Mouse (Mus musculus) stomach, postnatal 0 days (tissue): ENCODE results near the gene G3bp2. TPM values are rescaled to one million over a fixed set of nuclear protein-coding genes. Genes with fewer than 3 reads are reported as not detected.

Experiments used
- ATAC-seq: fragments of 200-750 bp; cut with Nextera tagmentation; 2 replicates; pipeline ENCODE4 v1.8.0; 2017; ENCODE audit not compliant: low FRiP score, low TSS enrichment
- DNase-seq: peaks from one replicate; pipeline ENCODE4 v3.0.0-alpha.2; 2016; ENCODE audit warnings: low spot score
- H3K27ac ChIP-seq: fragments of 300-500 bp; sonication (generic); replicated peaks from 2 replicates; pipeline ENCODE4 v1.5.1; 2014; ENCODE audit warnings: mild to moderate bottlenecking, control low read depth
- H3K27me3 ChIP-seq: fragments of 300-500 bp; sonication (generic); 2 replicates; pipeline ENCODE4 v1.6.1; 2014; ENCODE audit warnings: low read length; ENCODE audit not compliant: control insufficient read depth, insufficient read depth
- H3K36me3 ChIP-seq: fragments of 300-500 bp; sonication (generic); 2 replicates; pipeline ENCODE4 v1.6.1; 2014; ENCODE audit warnings: low read length, mixed read lengths; ENCODE audit not compliant: control insufficient read depth, insufficient read depth
- H3K4me1 ChIP-seq: fragments of 300-500 bp; sonication (generic); replicated peaks from 2 replicates; pipeline ENCODE4 v1.6.1; 2014; ENCODE audit warnings: antibody characterized with exemption; ENCODE audit not compliant: control insufficient read depth, insufficient read depth
- H3K4me2 ChIP-seq: fragments of 300-500 bp; sonication (generic); replicated peaks from 2 replicates; pipeline ENCODE4 v1.6.1; 2014; ENCODE audit warnings: low read depth, mild to moderate bottlenecking, control low read depth, moderate library complexity
- H3K4me3 ChIP-seq: fragments of 300-500 bp; sonication (generic); 2 replicates; pipeline ENCODE4 v1.5.1; 2014; ENCODE audit warnings: low read depth, low read length, control low read depth
- H3K9ac ChIP-seq: fragments of 300-500 bp; sonication (generic); 2 replicates; pipeline ENCODE4 v1.6.1; 2014; ENCODE audit warnings: mild to moderate bottlenecking, low read length, control low read depth, mixed read lengths
- H3K9me3 ChIP-seq: fragments of 300-500 bp; sonication (generic); 2 replicates; pipeline ENCODE4 v1.6.1; 2016; ENCODE audit warnings: low read length; ENCODE audit not compliant: control insufficient read depth
- CTCF ChIP-seq: IDR thresholded peaks from 2 replicates; pipeline ENCODE4 v1.5.1; 2016; ENCODE audit warnings: antibody characterized with exemption, low read depth, mild to moderate bottlenecking, moderate library complexity
- EP300 ChIP-seq: optimal IDR thresholded peaks from 2 replicates; pipeline ENCODE3; 2016; ENCODE audit warnings: antibody characterized with exemption
- WGBS: fragments of 180-500 bp; shearing (Covaris S2); extraction: QIAGEN DNeasy Blood & Tissue Kit; methylation state at CpG from one replicate; pipeline ENCODE4 v1.1.7; 2014; 5-methylcytosine and 5-hydroxymethylcytosine counted together
- polyA plus RNA-seq: library from polyadenylated mRNA; unstranded; fragments of >200 nt; fragmentation: Nextera tagmentation; extraction: Ambion mirVana; gene quantifications from 2 replicates; pipeline ENCODE4 v1.2.1, GENCODE M21; 2015

The G3bp2 gene
- polyA plus RNA-seq, 1 experiment from 2014 or later: 111 TPM

DNA sequence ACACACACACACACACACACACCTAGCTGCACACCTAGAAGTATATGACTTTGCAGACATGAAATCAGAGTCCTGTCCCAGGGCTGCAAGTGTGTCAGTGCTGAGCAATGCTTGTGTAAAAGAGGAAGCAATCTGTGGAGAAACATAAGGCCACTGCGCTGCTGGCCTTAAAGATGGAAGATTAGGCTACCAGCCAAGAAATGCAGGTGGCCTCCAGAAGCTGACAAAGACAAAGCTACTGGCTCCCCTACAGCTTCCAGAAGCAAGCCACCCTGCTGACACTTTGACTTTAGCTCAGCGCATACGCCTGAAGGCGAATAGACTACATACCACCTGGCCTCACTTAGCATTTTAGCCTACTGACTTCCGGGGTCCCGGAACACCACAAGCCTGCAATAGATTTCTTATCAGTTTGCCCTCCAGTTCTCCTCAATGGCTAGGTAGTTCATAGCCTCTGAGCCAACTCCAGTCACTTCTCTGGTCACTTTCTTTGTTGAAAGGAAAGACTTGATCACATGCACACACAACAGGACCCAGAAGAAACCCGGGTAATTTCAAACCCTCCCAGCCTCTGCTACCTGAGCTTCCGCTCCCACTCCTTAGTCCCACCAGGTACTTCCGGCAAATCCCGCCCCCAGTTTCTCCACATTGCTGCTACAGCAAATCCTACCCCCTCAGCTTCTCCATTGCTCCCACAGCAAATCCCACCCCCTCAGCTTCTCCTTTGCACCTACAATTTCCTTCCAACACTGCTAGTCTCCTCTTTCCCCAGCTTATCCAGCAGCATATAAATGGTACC, 23.0 kb upstream of the G3bp2 start:
- no peak for ATAC-seq
- no peaks in the 10 kb centered on the region for H3K9me3 ChIP-seq
- no peak for DNase-seq
- no peaks in the 10 kb centered on the region for H3K27me3 ChIP-seq
- H3K4me3 ChIP-seq: no peak overlapping the region
- no peak overlapping the region for H3K9ac ChIP-seq
- H3K4me2 ChIP-seq: no peak overlapping the region
- WGBS: 41% methylated on average over 10 of the region's 10 CpGs
- no peak overlapping the region for H3K27ac ChIP-seq
- no peaks in the 10 kb centered on the region for H3K4me1 ChIP-seq
- H3K36me3 ChIP-seq: no peaks in the 10 kb centered on the region
- no peak for TF ChIP-seq CTCF
- no peak for TF ChIP-seq EP300

DNA sequence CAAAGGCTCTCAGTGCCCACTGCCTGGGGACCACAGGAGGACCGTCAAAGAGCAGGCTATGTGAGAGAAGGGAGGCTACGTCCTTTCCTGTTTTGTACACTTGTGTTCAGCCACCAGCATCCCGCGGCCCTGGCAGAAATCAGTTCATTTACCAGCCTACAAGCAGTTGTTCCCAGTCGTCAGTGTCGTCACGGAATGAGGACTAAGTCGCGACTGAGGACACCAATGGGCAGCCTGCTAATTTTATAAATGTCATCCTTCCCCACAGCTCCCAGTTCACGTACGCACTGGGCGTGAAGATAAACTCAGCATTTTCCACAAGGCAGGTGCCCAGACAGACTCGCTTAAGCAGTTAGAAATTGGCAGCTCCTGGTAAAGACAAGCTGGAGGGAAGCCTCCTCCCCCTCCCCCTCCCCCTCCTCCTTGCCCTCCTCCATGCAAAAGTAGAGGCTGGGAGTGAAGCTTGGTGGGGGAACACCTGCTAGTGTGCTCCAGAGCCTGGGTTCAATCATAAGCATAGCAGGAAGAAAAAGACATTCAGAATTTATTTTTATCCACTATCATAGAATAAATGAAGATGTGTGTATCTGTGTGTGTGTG, 20.4 kb upstream of the G3bp2 start:
- no peak overlapping the region for H3K4me2 ChIP-seq
- H3K27me3 ChIP-seq: no peaks in the 10 kb centered on the region
- DNase-seq (no peak), ATAC-seq (no peak)
- 71% methylated on average over 13 of the region's 13 CpGs for WGBS
- H3K27ac ChIP-seq: no peak overlapping the region
- H3K4me3 ChIP-seq: no peak overlapping the region
- no peak overlapping the region for H3K9ac ChIP-seq
- H3K9me3 ChIP-seq: no peaks in the 10 kb centered on the region
- TF ChIP-seq CTCF (no peak), EP300 (no peak)
- no peaks in the 10 kb centered on the region for H3K36me3 ChIP-seq
- no peaks in the 10 kb centered on the region for H3K4me1 ChIP-seq

DNA sequence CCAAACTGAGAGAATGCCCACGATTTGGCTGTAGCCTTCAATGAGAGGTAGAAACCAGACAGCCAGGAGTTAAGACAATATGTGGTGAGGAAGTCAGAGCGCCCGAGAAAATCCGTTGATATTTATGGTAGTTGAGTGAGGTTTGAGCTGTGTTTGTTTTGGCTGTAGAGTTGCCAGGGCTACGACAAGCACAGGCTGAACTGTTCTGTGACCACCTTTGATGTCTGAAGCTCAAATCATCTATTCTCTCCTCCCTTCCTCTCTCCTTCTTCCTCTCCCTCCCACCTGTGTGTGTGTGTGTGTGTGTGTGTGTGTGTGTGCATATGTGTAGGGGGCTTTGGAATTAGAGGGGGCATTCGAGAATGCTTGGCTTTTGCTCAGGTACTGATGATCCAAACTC, 19.5 kb upstream of the G3bp2 start:
- Histone ChIP-seq H3K27ac (no peak overlapping the region; the same call in 1 of the 2 replicates), H3K27me3 (no peaks in the 10 kb centered on the region), H3K9ac (no peak overlapping the region), H3K4me3 (no peak overlapping the region), H3K4me1 (no peaks in the 10 kb centered on the region), H3K36me3 (no peaks in the 10 kb centered on the region), H3K4me2 (no peak overlapping the region), H3K9me3 (no peaks in the 10 kb centered on the region)
- ATAC-seq: no peak; the same call in 1 of the 2 replicates
- TF ChIP-seq EP300: no peak
- no peak for TF ChIP-seq CTCF
- WGBS: 20% methylated on average over 6 of the region's 6 CpGs
- DNase-seq: no peak

DNA sequence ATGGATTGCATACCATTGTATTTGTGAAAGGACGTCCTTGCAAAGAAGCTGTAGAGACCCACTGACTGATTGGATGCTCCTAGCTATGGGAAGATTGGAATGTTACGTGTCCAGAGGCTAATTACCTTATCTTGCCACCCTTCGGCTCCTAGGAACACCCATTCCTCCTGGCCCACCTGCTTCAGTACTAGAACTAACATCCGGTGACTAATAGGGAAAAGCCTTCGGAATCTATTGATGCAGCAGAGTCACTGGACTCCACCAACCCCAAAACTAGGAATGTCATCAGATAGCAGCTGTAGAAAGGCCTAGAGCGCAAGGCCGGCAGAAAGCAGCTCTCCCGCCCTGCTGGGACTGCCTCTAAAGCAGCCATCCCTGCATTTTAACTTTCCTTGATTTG, 18.1 kb upstream of the G3bp2 start:
- no peaks in the 10 kb centered on the region for H3K9me3 ChIP-seq
- TF ChIP-seq EP300 (no peak), CTCF (no peak)
- H3K4me1 ChIP-seq: no peaks in the 10 kb centered on the region
- H3K36me3 ChIP-seq: no peaks in the 10 kb centered on the region
- no peak overlapping the region for H3K27ac ChIP-seq
- DNase-seq (no peak), ATAC-seq (no peak)
- no peak overlapping the region for H3K9ac ChIP-seq
- H3K4me3 ChIP-seq: no peak overlapping the region
- no peaks in the 10 kb centered on the region for H3K27me3 ChIP-seq
- H3K4me2 ChIP-seq: no peak overlapping the region
- 83% methylated on average over 8 of the region's 8 CpGs for WGBS

DNA sequence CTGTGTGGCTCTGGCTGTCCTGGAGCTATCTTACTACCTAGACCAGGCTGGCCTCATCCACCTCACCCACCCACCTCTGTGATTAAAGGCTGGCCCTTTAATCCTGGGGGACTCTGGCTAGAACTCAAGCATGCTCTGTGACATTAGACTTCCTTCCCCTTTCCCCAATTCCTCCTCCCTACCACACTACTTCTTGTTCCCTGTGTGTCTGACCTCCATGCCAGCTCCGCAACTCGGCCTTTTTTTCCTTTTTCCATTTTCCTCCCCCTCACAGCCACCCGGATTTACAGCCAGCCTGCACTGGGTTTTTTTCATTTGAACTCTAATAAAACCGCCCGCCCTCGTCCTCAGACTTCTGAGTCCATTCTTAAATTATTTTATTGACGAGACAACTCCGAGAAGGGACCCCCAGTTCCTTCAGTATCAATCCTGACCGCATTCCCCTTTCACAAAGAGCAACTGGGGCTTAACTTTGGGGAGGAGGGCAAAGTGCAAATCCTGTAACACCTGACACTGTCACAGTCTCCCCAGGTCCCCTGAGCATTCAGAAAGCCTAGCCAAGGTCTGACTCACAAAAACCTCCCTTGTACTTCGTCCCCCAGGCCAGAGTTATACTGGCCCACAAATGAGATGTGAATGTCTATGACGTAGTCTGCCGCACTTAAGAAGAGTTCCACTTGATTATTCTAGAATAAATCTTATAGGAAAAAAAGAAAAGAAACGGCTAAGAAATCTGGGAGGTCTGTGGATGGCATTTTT, 15.0 kb upstream of the G3bp2 start:
- ATAC-seq (no peak), DNase-seq (no peak)
- no peaks in the 10 kb centered on the region for H3K27me3 ChIP-seq
- H3K4me2 ChIP-seq: no peak overlapping the region
- 69% methylated on average over 13 of the region's 13 CpGs for WGBS
- H3K4me3 ChIP-seq: no peak overlapping the region
- no peak overlapping the region for H3K27ac ChIP-seq
- no peaks in the 10 kb centered on the region for H3K4me1 ChIP-seq
- no peaks in the 10 kb centered on the region for H3K36me3 ChIP-seq
- no peak overlapping the region for H3K9ac ChIP-seq
- no peak for TF ChIP-seq CTCF
- no peak for TF ChIP-seq EP300
- no peaks in the 10 kb centered on the region for H3K9me3 ChIP-seq

DNA sequence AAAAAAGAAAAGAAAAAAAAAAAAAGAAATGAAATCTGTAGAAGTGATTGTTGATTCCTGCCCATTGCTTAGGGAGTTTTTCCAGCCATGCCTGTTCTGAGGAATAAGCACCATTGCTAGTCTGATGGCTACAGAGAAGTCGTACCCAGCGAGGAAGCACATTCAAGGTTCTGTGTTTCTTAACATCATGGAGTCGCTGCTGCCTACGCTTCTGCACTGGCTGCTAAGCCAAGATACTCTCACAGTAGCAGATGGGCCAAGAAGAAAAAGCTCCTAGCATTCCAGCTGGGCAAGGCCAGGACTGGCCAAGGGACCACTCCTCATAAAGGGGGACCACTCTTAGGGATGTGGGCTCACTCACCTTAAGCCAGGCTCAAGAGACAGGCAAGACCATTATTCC, 14.3 kb upstream of the G3bp2 start:
- no peaks in the 10 kb centered on the region for H3K27me3 ChIP-seq
- no peaks in the 10 kb centered on the region for H3K4me1 ChIP-seq
- DNase-seq (no peak), ATAC-seq (no peak)
- 88% methylated on average over 4 of the region's 4 CpGs for WGBS
- no peak overlapping the region for H3K4me2 ChIP-seq
- TF ChIP-seq CTCF (no peak), EP300 (no peak)
- H3K9me3 ChIP-seq: no peaks in the 10 kb centered on the region
- no peaks in the 10 kb centered on the region for H3K36me3 ChIP-seq
- H3K27ac ChIP-seq: no peak overlapping the region
- no peak overlapping the region for H3K4me3 ChIP-seq
- H3K9ac ChIP-seq: no peak overlapping the region
